Mouse (Mus musculus) kidney, adult 2 months (tissue): Measurements from ENCODE around the gene Mtmr4. TPM values are rescaled to one million over a fixed set of nuclear protein-coding genes. Genes with fewer than 3 reads are reported as not detected.

ENCODE experiments used
- DNase-seq: peaks from one replicate; pipeline ENCODE4 v3.0.0; 2021
- H3K27ac ChIP-seq: fragments of 200-500 bp; 2 replicates; pipeline ENCODE4 v1.5.1; 2012; ENCODE audit warnings: low read depth, low read length, control low read depth, inconsistent platforms; ENCODE audit not compliant: insufficient read depth
- H3K27me3 ChIP-seq: fragments of 200-500 bp; replicated peaks from 2 replicates; pipeline ENCODE4 v1.6.1; 2012; ENCODE audit warnings: mild to moderate bottlenecking, moderate library complexity, low read length, inconsistent platforms; ENCODE audit not compliant: control insufficient read depth, insufficient read depth
- H3K36me3 ChIP-seq: fragments of 200-500 bp; 2 replicates; pipeline ENCODE4 v1.6.1; 2012; ENCODE audit warnings: mild to moderate bottlenecking, moderate library complexity, low read length, inconsistent platforms; ENCODE audit not compliant: control insufficient read depth, insufficient read depth
- H3K4me1 ChIP-seq: fragments of 200-500 bp; 2 replicates; pipeline ENCODE4 v1.6.1; 2011; ENCODE audit warnings: low read length; ENCODE audit not compliant: control insufficient read depth, insufficient read depth
- H3K4me3 ChIP-seq: fragments of 200-500 bp; 2 replicates; pipeline ENCODE4 v1.5.1; 2011; ENCODE audit warnings: mild to moderate bottlenecking, low read depth, low read length, control low read depth; ENCODE audit not compliant: insufficient read depth
- CTCF ChIP-seq: fragments of 200-500 bp; conservative IDR thresholded peaks from 2 replicates; pipeline ENCODE4 v1.5.1; 2011; ENCODE audit warnings: low read depth, mild to moderate bottlenecking, control low read depth, low read length, moderate library complexity, mixed read lengths; ENCODE audit not compliant: insufficient read depth, insufficient read length
- POLR2A ChIP-seq: fragments of 200-500 bp; IDR thresholded peaks from one replicate; pipeline ENCODE4 v1.6.1; 2011; ENCODE audit warnings: low read depth, low read length, control low read depth
- WGBS: fragments of 180-500 bp; shearing (Covaris S2); methylation state at CpG from one replicate; pipeline ENCODE4 v1.1.7; 2018; 5-methylcytosine and 5-hydroxymethylcytosine counted together
- polyA plus RNA-seq: library from polyadenylated mRNA; depleted of rRNA; stranded (reverse); fragments of >200 nt; gene quantifications from 2 replicates; pipeline ENCODE4 v1.2.3, GENCODE M21; 2012

Gene Mtmr4
- polyA plus RNA-seq, 1 experiment, result 26.0 TPM

GRCm38 (mm10) chr11:87602234-87602633 is 10.3 kb downstream of the Mtmr4 start:
- TF ChIP-seq CTCF (no peak), POLR2A (no peak)
- Histone ChIP-seq H3K4me1 (no peaks in the 10 kb centered on the region), H3K27ac (no peak overlapping the region), H3K4me3 (no peak overlapping the region), H3K27me3 (no peaks in the 10 kb centered on the region), H3K36me3 (peaks cover 3% of the 10 kb centered on the region)
- no peak for DNase-seq
- 96% methylated on average over 9 of the region's 9 CpGs for WGBS

- 94% methylated on average over 2 of the region's 2 CpGs for WGBS
- TF ChIP-seq POLR2A (no peak), CTCF (no peak)
- Histone ChIP-seq H3K4me3 (no peak overlapping the region), H3K27me3 (no peaks in the 10 kb centered on the region), H3K27ac (no peak overlapping the region), H3K4me1 (no peaks in the 10 kb centered on the region), H3K36me3 (peaks cover 4% of the 10 kb centered on the region)
- DNase-seq, result no peak
These were observed 11.6 kb downstream of the Mtmr4 start for GRCm38 (mm10) chr11:87603571-87603970.

DNA sequence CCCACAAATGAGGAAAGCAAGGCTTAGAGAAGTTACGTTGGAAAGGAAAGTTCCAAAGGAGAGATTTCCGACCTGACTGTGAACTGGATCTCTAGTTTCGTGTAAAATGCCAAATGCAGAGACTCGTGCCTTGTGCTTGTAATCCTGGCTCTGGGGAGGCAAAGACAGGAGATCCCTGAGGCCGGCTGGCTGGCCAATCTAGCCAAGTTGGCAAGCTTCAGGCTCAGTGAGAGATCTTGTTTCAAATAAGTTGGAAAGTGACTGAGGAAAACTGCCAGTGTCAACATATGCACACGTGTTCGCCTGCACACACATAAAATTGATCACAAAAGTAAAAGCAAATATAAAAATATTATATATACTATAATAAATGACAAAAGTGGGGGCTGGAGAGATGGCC is 17.3 kb downstream of the Mtmr4 start:
- no peak for TF ChIP-seq CTCF
- no peak for TF ChIP-seq POLR2A
- Histone ChIP-seq H3K27ac (no peak overlapping the region), H3K4me1 (no peaks in the 10 kb centered on the region), H3K36me3 (peaks cover 10% of the 10 kb centered on the region), H3K4me3 (no peak overlapping the region), H3K27me3 (no peaks in the 10 kb centered on the region)
- WGBS, result 86% methylated on average over 7 of the region's 7 CpGs
- DNase-seq, result no peak

- Histone ChIP-seq H3K4me1 (no peaks in the 10 kb centered on the region), H3K27ac (no peak overlapping the region), H3K27me3 (no peaks in the 10 kb centered on the region), H3K36me3 (peaks cover 15% of the 10 kb centered on the region), H3K4me3 (no peak overlapping the region)
- DNase-seq, result no peak
- TF ChIP-seq CTCF (no peak), POLR2A (no peak)
- WGBS, result 88% methylated on average over 9 of the region's 9 CpGs
These were observed 19.6 kb downstream of the Mtmr4 start for GRCm38 (mm10) chr11:87611547-87611946.

GRCm38 (mm10) chr11:87613972-87614371 is 22.0 kb downstream of the Mtmr4 start:
- Histone ChIP-seq H3K4me3 (no peak overlapping the region), H3K4me1 (no peaks in the 10 kb centered on the region), H3K36me3 (peaks cover 21% of the 10 kb centered on the region), H3K27ac (no peak overlapping the region), H3K27me3 (no peaks in the 10 kb centered on the region)
- TF ChIP-seq POLR2A (no peak), CTCF (no peak)
- DNase-seq, result no peak
- WGBS, result 87% methylated on average over 7 of the region's 7 CpGs

GRCm38 (mm10) chr11:87615551-87615950 is 23.6 kb downstream of the Mtmr4 start:
- H3K27ac ChIP-seq, result no peak overlapping the region
- TF ChIP-seq POLR2A, result no peak
- no peak for TF ChIP-seq CTCF
- WGBS, result 94% methylated on average over 5 of the region's 5 CpGs
- H3K4me1 ChIP-seq, result no peaks in the 10 kb centered on the region
- H3K4me3 ChIP-seq, result no peak overlapping the region
- no peaks in the 10 kb centered on the region for H3K27me3 ChIP-seq
- DNase-seq, result no peak
- peaks cover 21% of the 10 kb centered on the region for H3K36me3 ChIP-seq

DNA sequence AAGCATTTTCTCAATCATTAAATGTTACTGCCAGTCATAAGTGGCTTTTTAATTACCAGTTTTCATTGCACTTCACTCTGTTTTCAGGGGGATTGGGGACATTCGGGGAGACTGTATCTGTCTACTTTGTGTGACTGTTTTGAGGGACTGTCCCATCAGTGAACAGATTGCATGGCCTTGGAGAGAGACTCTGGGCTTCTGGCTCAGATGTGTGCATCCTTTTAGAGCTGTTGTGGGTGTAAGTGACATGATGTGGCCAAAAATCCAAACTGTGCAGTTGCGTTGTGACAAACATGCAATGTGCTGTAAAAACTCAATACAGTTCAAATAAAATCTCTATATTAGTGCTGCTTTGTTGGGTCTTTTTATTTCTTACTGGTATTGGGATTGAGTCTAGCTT is 24.0 kb downstream of the Mtmr4 start:
- 93% methylated on average over 2 of the region's 2 CpGs for WGBS
- H3K4me1 ChIP-seq, result no peaks in the 10 kb centered on the region

GRCm38 (mm10) chr11:87616790-87617474 is 25.0 kb downstream of the Mtmr4 start, which contains the start of gene Hsf5:
TSS of gene Hsf5 (plus strand) at chr11:87617164.
- Histone ChIP-seq H3K27ac (no peak within 1 kb of the TSS), H3K27me3 (no peaks in the 10 kb centered on the region), H3K4me1 (no peaks in the 10 kb centered on the region), H3K36me3 (peaks cover 21% of the 10 kb centered on the region), H3K4me3 (no peak within 1 kb of the TSS)
- WGBS, result 94% methylated on average over 69 of the region's 69 CpGs
- DNase-seq, result no peak
- TF ChIP-seq POLR2A (no peak), CTCF (no peak)

More for the DNA sequence above, 24.0 kb downstream of the Mtmr4 start:
- no peak overlapping the region for H3K27ac ChIP-seq
- H3K36me3 ChIP-seq, result peaks cover 21% of the 10 kb centered on the region
- no peaks in the 10 kb centered on the region for H3K27me3 ChIP-seq
- no peak for TF ChIP-seq CTCF
- TF ChIP-seq POLR2A, result no peak
- H3K4me3 ChIP-seq, result no peak overlapping the region
- DNase-seq, result no peak
